Mouse (Mus musculus) bone marrow, adult 2 months (tissue): ENCODE data around the gene Tomm5.

Experiments
- CTCF ChIP-seq: fragments of 200-500 bp; IDR thresholded peaks from 2 replicates; pipeline ENCODE4 v1.5.1; 2011; ENCODE audit warnings: low read length, control low read depth; ENCODE audit not compliant: control insufficient read depth, insufficient read depth
- POLR2A ChIP-seq: fragments of 200-500 bp; IDR thresholded peaks from 2 replicates; pipeline ENCODE4 v1.6.1; 2011; ENCODE audit warnings: low read depth, mild to moderate bottlenecking, control low read depth, low read length, borderline replicate concordance; ENCODE audit not compliant: control insufficient read depth

DNA sequence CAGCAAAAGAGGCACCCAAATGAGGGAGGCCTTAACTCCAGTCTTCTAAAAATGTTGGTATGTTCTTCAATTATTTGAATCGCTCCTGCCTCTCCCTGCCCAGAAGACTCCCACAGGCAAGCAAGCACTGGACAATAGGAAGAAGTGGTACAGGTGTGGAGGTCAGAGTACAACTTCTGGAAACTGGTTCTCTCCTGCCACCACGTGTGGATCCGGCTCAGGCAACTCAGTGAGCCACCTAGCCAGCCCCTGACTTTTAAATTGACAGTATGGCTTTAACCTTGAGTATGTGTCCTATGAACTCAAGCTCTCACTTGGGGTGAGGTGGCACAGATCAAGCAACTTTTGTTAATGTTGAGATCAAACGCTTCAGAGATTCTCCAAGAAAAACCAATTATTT, 848 bp downstream of the Tomm5 start:
- TF ChIP-seq CTCF (no peak), POLR2A (no peak)
